Mouse (Mus musculus): Measurements from ENCODE around the gene H3f3b. TPM values are rescaled to one million over a fixed set of nuclear protein-coding genes. Genes with fewer than 3 reads are reported as not detected.

H3f3b gene
- total RNA-seq (2022), result 10 to 100 TPM; 45.7 to 88.7 (median 59.5) TPM

DNA sequence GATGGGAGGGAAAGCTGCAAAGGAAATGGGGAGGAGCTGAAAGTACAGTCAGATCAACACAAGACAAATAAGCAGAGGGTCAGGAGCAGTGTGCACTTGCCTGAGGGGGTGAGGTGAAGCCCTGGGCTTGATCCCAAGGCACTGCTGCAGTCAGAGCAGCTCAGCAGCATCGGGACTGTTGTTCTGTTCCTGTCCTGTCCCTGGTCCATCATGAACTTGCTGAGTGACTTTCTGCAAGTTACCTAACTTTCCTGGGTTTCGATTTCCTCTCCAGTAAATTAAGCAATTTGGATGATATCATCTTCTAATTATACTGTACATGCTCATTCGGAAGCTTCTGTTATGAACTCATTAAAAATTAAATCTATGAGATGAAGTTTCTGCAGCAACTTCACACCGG is at the start of gene H3f3b:
H3f3b (minus strand) TSS at position 207 of the 400 bp plus-strand sequence.
- no peak for DNase-seq (ENCODE audit: low spot score in 2 of 2)

GRCm38 (mm10) chr11:116076836-116077235 is 49.1 kb upstream of the H3f3b start:
- DNase-seq (ENCODE audit: low spot score in 2 of 2), result no peak

DNA sequence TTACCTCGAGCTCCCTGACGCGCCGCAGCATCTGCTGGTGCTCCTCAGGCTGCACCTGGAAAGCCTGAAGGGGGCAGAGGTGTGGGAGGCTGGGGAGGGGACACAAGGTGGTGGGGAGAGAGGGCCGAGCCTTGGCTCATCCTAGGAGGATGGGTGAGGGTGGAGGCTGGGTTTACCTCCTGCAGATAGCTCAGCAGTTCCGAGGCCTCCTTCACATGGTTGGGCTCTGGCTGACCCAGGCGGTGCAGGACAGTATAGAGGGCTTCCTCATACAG is 48.4 kb upstream of the H3f3b start:
- no peak for DNase-seq (ENCODE audit: low spot score in 2 of 2)

- DNase-seq (ENCODE audit: low spot score in 2 of 2), result no peak
Measured at GRCm38 (mm10) chr11:116075539-116076265, 47.9 kb upstream of the H3f3b start.

- no peak for DNase-seq (ENCODE audit: low spot score in 2 of 2)
Measured at GRCm38 (mm10) chr11:116074436-116074991, 46.8 kb upstream of the H3f3b start.

DNA sequence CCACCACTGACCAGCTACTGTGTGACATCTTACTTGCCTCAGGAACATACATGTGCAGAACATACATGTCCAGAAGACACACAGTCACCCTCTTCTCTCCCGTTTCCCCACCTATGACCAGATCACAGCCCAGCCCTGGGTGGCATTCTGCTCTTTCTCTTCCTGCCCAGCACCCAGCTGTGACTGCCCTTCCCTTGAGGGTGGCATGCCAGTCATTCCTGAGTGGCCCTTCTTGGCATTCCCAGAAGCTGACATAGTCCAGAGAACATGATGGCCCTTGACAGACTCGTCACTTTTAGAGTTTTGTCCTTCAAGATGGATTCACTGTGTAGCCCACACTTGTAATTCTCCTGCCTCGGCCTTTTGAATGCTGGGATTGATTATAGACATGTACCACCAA is 44.8 kb upstream of the H3f3b start:
- no peak for DNase-seq (ENCODE audit: low spot score in 2 of 2)

DNA sequence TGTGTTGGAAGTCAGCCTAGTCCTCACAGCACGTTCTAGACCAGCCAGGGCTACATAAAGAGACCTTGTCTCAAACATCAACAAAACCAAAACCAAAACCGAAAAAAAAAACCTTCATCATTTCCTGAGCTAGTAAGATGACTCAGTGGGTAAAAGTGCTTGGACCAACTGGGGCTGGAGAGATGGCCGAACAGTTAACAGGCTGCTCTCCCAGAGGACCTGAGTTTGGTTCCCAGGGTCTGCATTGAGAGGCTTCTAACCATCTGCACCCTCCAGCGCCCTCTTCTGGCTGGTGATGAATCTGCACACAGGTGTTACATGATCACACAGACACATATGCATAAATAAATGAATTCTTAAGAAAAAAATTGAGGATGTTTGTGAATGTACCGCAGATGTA is 43.7 kb upstream of the H3f3b start:
- no peak for DNase-seq (ENCODE audit: low spot score in 2 of 2)

- DNase-seq (ENCODE audit: low spot score in 2 of 2), result no peak
Measured at GRCm38 (mm10) chr11:116065345-116065744, 37.6 kb upstream of the H3f3b start.

GRCm38 (mm10) chr11:116064187-116064867 is 36.6 kb upstream of the H3f3b start:
- DNase-seq (ENCODE audit: low spot score in 2 of 2), result no peak

- DNase-seq (ENCODE audit: low spot score in 2 of 2), result no peak
Measured at GRCm38 (mm10) chr11:116063562-116063961, 35.8 kb upstream of the H3f3b start.

DNA sequence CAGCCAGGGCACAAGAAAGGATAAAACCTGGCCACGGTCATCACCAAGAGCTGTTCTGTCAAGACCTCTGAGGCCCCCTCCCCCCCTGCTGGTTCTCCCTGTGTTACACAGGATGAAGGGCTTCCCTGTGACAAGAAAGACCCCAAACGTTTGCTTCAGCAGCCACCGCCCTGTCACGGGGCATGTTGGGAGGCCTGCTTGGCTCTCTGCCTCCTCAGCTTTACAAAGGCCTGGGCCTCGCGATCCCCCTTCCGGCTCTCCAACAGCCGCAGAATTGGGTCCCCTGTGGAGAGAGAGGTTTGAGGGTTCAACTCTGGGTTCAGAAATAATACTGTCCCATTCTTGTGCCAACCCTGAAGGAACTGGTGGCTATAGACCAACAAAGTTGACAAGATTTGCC is 34.8 kb upstream of the H3f3b start:
- DNase-seq (ENCODE audit: low spot score in 2 of 2), result no peak

- no peak for DNase-seq (ENCODE audit: low spot score in 2 of 2)
Measured at GRCm38 (mm10) chr11:116061641-116062415, 34.1 kb upstream of the H3f3b start.

DNA sequence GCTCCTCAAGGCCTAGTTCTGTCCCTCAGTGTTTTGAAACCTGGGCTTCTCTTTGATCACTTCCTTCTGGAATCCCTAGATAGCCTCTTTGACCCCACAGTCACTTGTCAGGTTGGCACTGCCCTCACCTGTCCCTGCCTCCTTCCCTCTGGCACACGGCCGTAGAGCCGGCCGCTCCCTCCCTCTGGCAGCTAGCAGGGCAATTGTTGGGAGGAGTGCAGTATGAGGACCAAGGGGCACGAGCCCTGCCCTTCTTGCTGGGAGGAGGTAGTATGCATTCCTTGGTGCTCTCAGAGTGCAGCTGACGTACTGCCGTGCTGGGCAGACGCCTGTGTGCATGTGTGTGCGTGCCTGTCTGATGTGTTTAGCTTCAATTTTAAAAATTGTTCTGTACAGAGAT is 32.8 kb upstream of the H3f3b start:
- no peak for DNase-seq (ENCODE audit: low spot score in 2 of 2)

DNA sequence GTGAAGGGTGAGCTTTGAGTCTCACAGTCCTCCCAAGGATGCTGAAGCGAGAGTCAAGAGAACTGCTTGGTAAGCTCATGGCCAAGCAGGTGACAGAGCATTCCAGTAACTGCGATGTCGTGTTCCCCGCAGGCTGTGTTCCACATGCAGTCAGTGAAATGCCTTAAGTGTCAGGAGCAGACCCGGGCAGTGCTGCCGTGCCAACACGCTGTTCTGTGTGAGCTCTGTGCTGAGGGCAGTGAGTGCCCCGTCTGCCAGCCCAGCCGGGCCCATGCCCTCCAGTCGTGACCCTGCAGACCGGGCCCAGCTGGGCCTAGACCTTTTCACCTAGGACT is 31.9 kb upstream of the H3f3b start:
- no peak for DNase-seq (ENCODE audit: low spot score in 2 of 2)

GRCm38 (mm10) chr11:116058868-116059690 is 31.3 kb upstream of the H3f3b start:
- no peak for DNase-seq (ENCODE audit: low spot score in 2 of 2)

DNA sequence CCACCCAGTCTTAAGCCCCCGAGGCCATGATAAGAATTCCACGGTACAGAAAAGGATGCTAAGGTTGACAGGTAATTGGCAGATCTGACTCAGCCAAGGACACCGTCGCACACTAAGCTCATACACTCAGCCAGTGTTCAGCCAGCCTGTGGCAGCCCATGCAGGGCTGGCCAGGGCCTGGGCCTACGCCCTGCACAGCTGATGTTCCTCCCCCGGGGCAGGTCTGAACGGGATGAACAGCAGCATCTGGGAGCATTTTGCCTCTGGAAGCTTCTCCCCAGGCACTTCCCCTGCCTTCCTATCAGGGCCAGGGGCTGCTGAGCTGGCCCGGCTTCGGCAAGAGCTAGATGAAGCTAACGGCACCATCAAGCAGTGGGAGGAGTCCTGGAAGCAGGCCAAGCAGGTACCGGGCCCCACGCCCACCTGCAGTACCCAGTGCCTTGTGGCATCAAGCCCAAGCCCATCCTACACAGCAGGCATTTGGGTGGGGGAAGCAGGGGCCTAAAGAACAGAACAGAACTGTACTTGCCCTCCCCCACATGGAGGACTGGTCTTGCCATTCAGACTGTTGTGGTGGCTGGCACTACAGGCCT is 30.4 kb upstream of the H3f3b start:
- DNase-seq (ENCODE audit: low spot score in 2 of 2), result no peak

GRCm38 (mm10) chr11:116057237-116057881 is 29.6 kb upstream of the H3f3b start:
- DNase-seq (ENCODE audit: low spot score in 2 of 2), result no peak

DNA sequence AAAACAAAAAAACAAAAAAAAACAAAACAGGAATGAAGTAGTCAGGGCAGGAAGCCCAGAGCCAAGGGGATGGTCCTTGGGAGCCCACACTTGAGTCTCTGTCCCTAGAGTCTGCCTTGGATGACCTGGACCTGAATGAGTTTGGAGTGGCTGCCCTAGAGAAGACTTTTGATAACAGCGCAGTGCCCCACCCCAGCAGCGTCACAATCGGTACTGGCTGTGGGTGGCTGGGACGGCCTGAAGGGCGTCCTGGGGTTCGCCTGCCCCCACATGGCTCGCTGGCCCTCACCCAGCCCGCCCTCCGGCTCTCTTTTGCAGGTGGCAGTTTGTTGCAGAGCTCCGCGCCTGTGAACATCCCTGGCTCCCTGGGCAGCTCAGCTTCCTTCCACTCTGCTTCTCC is 28.1 kb upstream of the H3f3b start:
- no peak for DNase-seq (ENCODE audit: low spot score in 2 of 2)

GRCm38 (mm10) chr11:116053510-116054229 is 25.9 kb upstream of the H3f3b start:
- no peak for DNase-seq (ENCODE audit: low spot score in 2 of 2)

DNA sequence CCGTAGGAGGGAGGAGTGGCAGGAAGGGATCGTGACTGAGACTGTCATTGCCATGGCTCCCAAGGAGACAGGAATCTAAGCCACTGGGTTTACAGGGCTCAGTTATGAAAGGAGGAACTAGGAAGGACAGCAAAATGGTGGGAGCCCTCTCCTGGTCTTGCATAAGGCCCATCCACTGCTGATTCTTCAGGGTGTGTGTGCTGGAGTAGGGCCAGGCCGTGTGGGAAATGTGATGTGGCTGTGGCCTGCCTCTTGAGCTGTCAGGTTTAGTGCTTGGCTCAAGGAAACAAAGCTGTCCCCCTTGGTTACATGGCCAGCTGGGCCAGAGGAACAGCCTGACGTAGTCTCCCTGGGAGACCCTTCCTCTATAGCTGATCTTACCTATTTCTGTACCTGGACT is 22.4 kb upstream of the H3f3b start:
- no peak for DNase-seq (ENCODE audit: low spot score in 2 of 2)

Data from gastrocnemius, adult 8-10 months (tissue).